Mouse (Mus musculus) G1E (cell line): Measurements from ENCODE around the gene Kank1. TPM values are rescaled to one million over a fixed set of nuclear protein-coding genes. Genes with fewer than 3 reads are reported as not detected.

Experiments used
- ATAC-seq: 2 replicates; pipeline ENCODE4 v1.8.0; 2016; ENCODE audit warnings: mild to moderate bottlenecking; ENCODE audit not compliant: insufficient number of reproducible peaks, poor library complexity, low FRiP score, severe bottlenecking; ENCODE audit errors: extremely low read depth
- DNase-seq: peaks from one replicate; pipeline ENCODE4 v3.0.0; 2012; ENCODE audit warnings: low spot score
- H3K27me3 ChIP-seq: 2 replicates; pipeline ENCODE4 v1.6.1; 2012; ENCODE audit warnings: mild to moderate bottlenecking, low read length, inconsistent platforms; ENCODE audit not compliant: insufficient read depth
- H3K36me3 ChIP-seq: replicated peaks from 2 replicates; pipeline ENCODE3; 2012; ENCODE audit warnings: mild to moderate bottlenecking, inconsistent platforms
- H3K4me1 ChIP-seq: 2 replicates; pipeline ENCODE4 v1.6.1; 2012; ENCODE audit warnings: low read depth, low read length, inconsistent platforms, mixed read lengths; ENCODE audit not compliant: insufficient read depth
- H3K4me3 ChIP-seq: 2 replicates; pipeline ENCODE4 v1.5.1; 2012; ENCODE audit warnings: low read depth, mild to moderate bottlenecking, inconsistent platforms, low read length, moderate library complexity, mixed read lengths
- H3K9me3 ChIP-seq: replicated peaks from 2 replicates; pipeline ENCODE4 v1.6.1; 2012; ENCODE audit warnings: inconsistent platforms
- CTCF ChIP-seq: IDR thresholded peaks from 2 replicates; pipeline ENCODE4 v1.5.1; 2012; ENCODE audit warnings: low read depth, low read length, inconsistent platforms, mixed read lengths
- GATA1 ChIP-seq: IDR thresholded peaks from 2 replicates; pipeline ENCODE4 v1.6.1; 2012; ENCODE audit warnings: borderline replicate concordance, low read length, inconsistent platforms, mixed read lengths
- GATA2 ChIP-seq: IDR thresholded peaks from 2 replicates; pipeline ENCODE4 v1.6.1; 2012; ENCODE audit warnings: low read depth, low read length, inconsistent platforms, borderline replicate concordance
- POLR2AphosphoS5 ChIP-seq: IDR thresholded peaks from 2 replicates; pipeline ENCODE4 v1.6.1; 2012; ENCODE audit warnings: low read depth, low read length, inconsistent platforms; ENCODE audit not compliant: insufficient replicate concordance
- TAL1 ChIP-seq: conservative IDR thresholded peaks from 2 replicates; pipeline ENCODE4 v1.6.1; 2012; ENCODE audit warnings: low read depth, low read length, inconsistent platforms, mixed read lengths
- polyA plus RNA-seq: library from polyadenylated mRNA; stranded (reverse); fragments of >175 nt; gene quantifications from 2 replicates; pipeline ENCODE4 v1.2.3, GENCODE M21; 2012
- total RNA-seq, 2 experiments: library from RNA; stranded (forward) in 1 of 2; stranded (reverse) in 1 of 2; fragments of 200-1000 nt in 1 of 2; fragments of >200 nt in 1 of 2; fragmentation: Nextera tagmentation in 1 of 2; gene quantifications; 2 replicates each; pipeline ENCODE4 v1.2.3; 2014 to 2017

Gene Kank1
- total and polyA plus RNA-seq, 3 experiments = 0.22 TPM; not detected in 2

GRCm38 (mm10) chr19:25207731-25208361 lies 28.9 kb upstream of the Kank1 start:
- peaks cover 62% of the 10 kb centered on the region for H3K9me3 ChIP-seq
- ATAC-seq (no peak), DNase-seq (no peak)
- no peaks in the 10 kb centered on the region for H3K36me3 ChIP-seq
- H3K4me1 ChIP-seq = no peaks in the 10 kb centered on the region
- no peak overlapping the region for H3K4me3 ChIP-seq
- TF ChIP-seq GATA2 = no peak
- no peak for TF ChIP-seq GATA1
- TF ChIP-seq POLR2AphosphoS5 = no peak
- no peak for TF ChIP-seq TAL1
- TF ChIP-seq CTCF = no peak
- no peaks in the 10 kb centered on the region for H3K27me3 ChIP-seq

GRCm38 (mm10) chr19:25208596-25209110 lies 28.1 kb upstream of the Kank1 start:
- Histone ChIP-seq H3K27me3 (no peaks in the 10 kb centered on the region), H3K9me3 (peaks cover 62% of the 10 kb centered on the region), H3K4me3 (no peak overlapping the region), H3K4me1 (no peaks in the 10 kb centered on the region), H3K36me3 (no peaks in the 10 kb centered on the region)
- no peak for ATAC-seq
- no peak for DNase-seq
- TF ChIP-seq TAL1 (no peak), POLR2AphosphoS5 (no peak), GATA1 (no peak), CTCF (no peak), GATA2 (no peak)

- no peaks in the 10 kb centered on the region for H3K4me1 ChIP-seq
- no peak overlapping the region for H3K4me3 ChIP-seq
- DNase-seq (no peak), ATAC-seq (no peak)
- H3K27me3 ChIP-seq = no peaks in the 10 kb centered on the region
- TF ChIP-seq GATA2 = no peak
- no peak for TF ChIP-seq TAL1
- no peak for TF ChIP-seq POLR2AphosphoS5
- no peak for TF ChIP-seq CTCF
- TF ChIP-seq GATA1 = no peak
- H3K36me3 ChIP-seq = no peaks in the 10 kb centered on the region
- H3K9me3 ChIP-seq = peaks cover 48% of the 10 kb centered on the region
Observed at GRCm38 (mm10) chr19:25220611-25221010, 16.2 kb upstream of the Kank1 start.

GRCm38 (mm10) chr19:25221964-25222640 lies 14.7 kb upstream of the Kank1 start:
- no peak for DNase-seq
- Histone ChIP-seq H3K4me3 (no peak overlapping the region), H3K9me3 (peaks cover 46% of the 10 kb centered on the region), H3K36me3 (no peaks in the 10 kb centered on the region), H3K4me1 (no peaks in the 10 kb centered on the region), H3K27me3 (no peaks in the 10 kb centered on the region)
- TF ChIP-seq TAL1 (no peak), GATA1 (no peak), CTCF (no peak), POLR2AphosphoS5 (no peak), GATA2 (no peak)
- ATAC-seq = no peak

GRCm38 (mm10) chr19:25230058-25230974 lies 6.5 kb upstream of the Kank1 start:
- ATAC-seq = no peak
- H3K4me3 ChIP-seq = no peak overlapping the region

GRCm38 (mm10) chr19:25230975-25231334 lies 5.8 kb upstream of the Kank1 start:
- H3K27me3 ChIP-seq = no peaks in the 10 kb centered on the region
- peaks cover 22% of the 10 kb centered on the region for H3K9me3 ChIP-seq
- TF ChIP-seq GATA1 = no peak
- no peak for TF ChIP-seq POLR2AphosphoS5
- no peak for TF ChIP-seq TAL1
- no peaks in the 10 kb centered on the region for H3K36me3 ChIP-seq
- no peaks in the 10 kb centered on the region for H3K4me1 ChIP-seq
- no peak for DNase-seq
- no peak for ATAC-seq
- H3K4me3 ChIP-seq = no peak overlapping the region

More at GRCm38 (mm10) chr19:25230058-25230974, 6.5 kb upstream of the Kank1 start:
- DNase-seq = no peak
- Histone ChIP-seq H3K27me3 (no peaks in the 10 kb centered on the region), H3K4me1 (no peaks in the 10 kb centered on the region), H3K9me3 (peaks cover 25% of the 10 kb centered on the region), H3K36me3 (no peaks in the 10 kb centered on the region)
- TF ChIP-seq CTCF (no peak), GATA2 (no peak), TAL1 (no peak), POLR2AphosphoS5 (no peak), GATA1 (no peak)
